Mouse (Mus musculus) cerebellum, postnatal 25 days (tissue): ENCODE results near the gene Olfr209.
"Not testable (repeated sequence)": the region's sequence is repeated elsewhere in the genome, so short reads cannot be mapped to it uniquely, and the experiment has no call there.

Source experiments
- DNase-seq, 2 experiments: peaks; one replicate each; pipeline ENCODE4 v3.0.0; 2021; ENCODE audit warnings: mixed read lengths in 2 of 2

Gene Olfr209

GRCm38 (mm10) chr16:59363893-59364292 lies at the start of gene Olfr209:
TSS of gene Olfr209 (minus strand) at chr16:59363993.
- no peak for DNase-seq

GRCm38 (mm10) chr16:59413475-59413874 lies 49.7 kb upstream of the Olfr209 start:
- no peak for DNase-seq

DNA sequence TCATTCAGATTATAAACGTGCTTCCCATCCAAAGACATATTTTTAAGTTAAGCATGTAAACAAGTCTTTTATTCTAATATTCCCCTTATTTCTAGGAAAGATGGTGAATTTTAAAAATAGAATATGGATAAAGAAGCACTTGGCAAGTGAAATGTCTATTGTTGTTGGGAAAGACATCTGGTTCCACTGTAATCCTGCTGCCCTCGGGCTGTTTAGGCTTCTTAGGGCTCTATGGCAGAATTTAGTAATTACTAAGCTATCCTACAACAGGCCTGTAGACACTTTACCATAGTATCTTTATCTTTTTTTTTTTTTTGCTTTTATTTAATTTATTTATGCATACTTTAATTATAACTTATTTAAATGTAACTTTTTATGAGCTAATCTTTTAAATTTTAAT lies 46.0 kb upstream of the Olfr209 start:
- DNase-seq: no peak

DNA sequence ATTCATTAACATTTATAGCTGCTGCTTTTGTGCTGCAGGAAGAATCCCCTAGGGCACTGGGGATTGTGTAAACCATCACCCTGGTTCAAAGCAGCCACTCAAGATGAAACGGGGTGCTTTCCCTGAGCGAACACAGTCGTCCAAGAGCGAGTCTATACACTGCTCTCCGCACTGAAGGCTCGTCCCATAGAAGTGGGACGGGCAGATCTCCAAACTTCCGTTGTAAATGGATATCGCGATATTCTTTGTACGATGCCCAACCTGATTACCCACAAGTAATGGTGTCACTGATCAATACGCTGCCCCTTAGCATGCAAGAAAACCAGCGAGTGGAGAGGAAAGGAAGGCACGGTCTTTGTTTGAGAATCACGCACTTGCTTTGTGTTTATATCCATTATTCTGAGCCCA lies 45.6 kb upstream of the Olfr209 start:
- DNase-seq: no peak

DNA sequence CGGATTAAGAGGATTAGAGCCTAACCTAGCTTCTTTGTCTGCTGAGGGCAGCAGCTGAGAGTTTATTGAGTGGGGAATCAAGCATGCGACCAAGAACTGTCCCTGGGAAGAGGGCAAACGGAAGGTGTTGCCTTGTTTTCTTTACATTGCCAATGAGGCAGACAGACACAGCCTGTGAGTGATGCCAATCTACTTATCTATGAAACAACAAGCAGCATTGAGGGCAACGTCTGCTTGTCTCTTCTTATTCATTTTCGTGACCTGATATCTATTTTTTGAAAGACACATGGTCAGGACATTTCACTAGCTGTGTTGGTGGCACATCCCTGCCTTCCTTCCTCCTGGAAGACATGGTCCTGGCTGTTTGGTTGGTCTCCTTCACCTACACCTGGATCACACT lies 43.2 kb upstream of the Olfr209 start, which contains the start of gene Gabrr3:
Gabrr3 (plus strand) TSS at position 301 of the 400 bp plus-strand sequence.
- DNase-seq: no peak

DNA sequence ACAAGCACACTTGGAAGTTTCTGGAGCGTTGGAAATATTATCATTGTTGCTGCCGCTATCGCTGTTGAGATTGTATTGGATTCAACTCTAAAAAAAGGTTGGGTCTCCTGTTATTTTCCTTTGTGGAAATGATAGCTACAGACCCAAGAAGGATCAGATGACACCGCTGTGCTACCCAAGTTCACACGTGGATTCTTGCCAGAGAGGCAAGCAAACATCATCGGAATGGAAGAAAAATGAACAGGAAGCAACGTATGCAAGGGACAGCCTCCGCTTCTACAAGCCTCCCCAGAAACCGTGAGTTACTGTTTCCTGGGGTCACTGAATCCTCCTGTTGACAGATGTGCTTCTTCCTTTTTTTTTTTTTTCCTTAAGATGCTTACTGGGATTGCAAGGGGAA lies 41.0 kb upstream of the Olfr209 start:
- no peak for DNase-seq

- DNase-seq: peak in 1 of 2 experiments; percentile 19
Observed at GRCm38 (mm10) chr16:59403684-59404083, 39.9 kb upstream of the Olfr209 start.

DNA sequence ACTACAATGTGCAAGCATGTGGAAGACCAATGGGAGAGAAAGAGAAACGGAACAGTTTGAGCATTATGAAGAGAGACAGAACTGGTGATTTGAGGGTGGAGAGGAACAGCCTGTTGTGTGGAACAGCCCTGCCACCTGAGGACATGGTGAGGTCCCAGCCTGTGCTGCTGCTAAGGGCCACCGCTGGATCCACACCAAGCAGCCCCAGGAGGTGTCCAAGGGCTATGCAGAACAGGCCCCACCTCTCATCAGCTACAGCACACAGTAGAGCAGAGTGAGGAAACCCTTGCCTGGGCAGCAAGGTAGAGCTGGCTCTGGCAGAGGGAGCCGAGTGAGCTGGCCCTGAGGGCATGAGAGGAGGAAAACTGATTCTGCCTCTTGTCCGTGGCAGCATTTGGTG lies 38.2 kb upstream of the Olfr209 start:
- no peak for DNase-seq

DNA sequence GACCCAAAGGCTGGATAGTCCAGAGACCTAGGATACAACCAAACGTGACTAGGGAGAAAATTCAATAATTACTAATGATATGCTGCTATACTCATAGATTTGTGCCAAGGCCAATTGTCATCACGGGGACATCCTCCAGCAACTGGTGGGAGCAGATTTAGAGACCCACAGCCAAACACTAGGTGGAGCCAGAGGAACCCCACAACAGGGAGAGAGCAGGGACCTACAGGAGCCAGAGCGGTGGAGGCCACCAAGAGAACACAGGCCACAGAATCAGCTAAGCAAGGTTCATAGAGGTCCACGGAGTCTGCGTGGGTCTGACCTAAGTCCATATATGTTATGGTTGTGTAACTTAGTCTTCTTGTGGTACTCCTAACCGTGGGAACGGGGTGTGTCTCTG lies 37.3 kb upstream of the Olfr209 start:
- DNase-seq: peak in 1 of 2 experiments; percentile 6

GRCm38 (mm10) chr16:59393300-59393699 lies 29.5 kb upstream of the Olfr209 start:
- DNase-seq: peak; percentile 40 to 57

DNA sequence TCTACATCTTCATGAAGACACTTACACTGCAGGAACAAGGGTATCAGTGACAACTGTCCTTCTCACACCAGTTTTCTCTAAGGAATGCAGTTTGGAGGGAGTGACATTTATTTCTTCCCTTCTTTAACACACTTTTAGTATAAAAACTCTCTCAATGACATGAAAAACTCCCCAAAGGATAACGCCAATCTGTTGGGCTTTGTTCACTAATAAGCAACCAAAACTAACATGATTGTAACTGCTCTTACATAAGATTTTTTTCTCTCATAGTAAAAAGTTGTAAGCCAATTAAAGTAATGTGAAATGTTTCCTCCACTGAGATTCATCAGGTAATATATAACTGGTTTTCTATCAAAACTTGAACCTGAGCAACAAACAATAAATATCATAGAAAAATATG lies 14.6 kb downstream of the Olfr209 start, which contains the start of gene Olfr206:
Olfr206 (minus strand) TSS at position 101 of the 400 bp plus-strand sequence.
- DNase-seq: no peak

- DNase-seq: no peak
Observed at GRCm38 (mm10) chr16:59331038-59331437, 32.8 kb downstream of the Olfr209 start, which contains the start of gene Olfr205. TSS of gene Olfr205 (minus strand) at chr16:59331138.

GRCm38 (mm10) chr16:59323262-59323661 lies 40.5 kb downstream of the Olfr209 start:
- DNase-seq: not testable (repeated sequence)

DNA sequence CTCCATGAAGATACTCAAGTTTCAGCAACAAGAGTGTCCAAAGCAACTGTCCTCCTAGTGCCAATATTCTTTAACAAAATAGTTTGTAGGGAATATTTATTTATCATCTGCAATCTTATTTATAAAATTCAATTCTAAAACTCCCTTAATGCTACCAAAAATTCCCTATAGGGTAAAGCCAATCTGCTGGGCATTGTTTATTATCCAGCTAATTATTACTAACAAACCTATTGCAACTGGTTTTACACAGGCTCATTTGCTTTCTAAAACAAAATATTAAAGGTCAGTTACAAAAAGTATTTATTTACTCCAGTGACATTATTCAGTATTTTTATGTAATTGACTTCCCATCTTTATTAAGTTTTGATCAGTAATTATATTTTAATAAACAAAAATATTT lies 45.6 kb downstream of the Olfr209 start, which contains the start of gene Olfr204:
Olfr204 (minus strand) TSS at position 101 of the 400 bp plus-strand sequence.
- no peak for DNase-seq
